Mouse (Mus musculus) lung, postnatal 14 days (tissue): ENCODE data around the gene Cpne5.
"Not testable (repeated sequence)": the region's sequence is repeated elsewhere in the genome, so short reads cannot be mapped to it uniquely, and the experiment has no call there.

Experiments
- DNase-seq: peaks from one replicate; pipeline ENCODE4 v3.0.0; 2021

Gene Cpne5

GRCm38 (mm10) chr17:29237772-29238420 lies at the start of gene Cpne5:
Cpne5 (minus strand) TSS chr17:29238167.
- DNase-seq: no peak

- no peak for DNase-seq
Measured at GRCm38 (mm10) chr17:29282216-29282952, 44.4 kb upstream of the Cpne5 start.

GRCm38 (mm10) chr17:29281541-29281940 lies 43.6 kb upstream of the Cpne5 start:
- DNase-seq: no peak

GRCm38 (mm10) chr17:29280422-29280821 lies 42.5 kb upstream of the Cpne5 start:
- DNase-seq: no peak

GRCm38 (mm10) chr17:29273889-29274288 lies 35.9 kb upstream of the Cpne5 start:
- DNase-seq: no peak

GRCm38 (mm10) chr17:29273156-29273555 lies 35.2 kb upstream of the Cpne5 start:
- no peak for DNase-seq

- DNase-seq: no peak
Measured at GRCm38 (mm10) chr17:29270148-29270698, 32.3 kb upstream of the Cpne5 start.

GRCm38 (mm10) chr17:29269349-29269706 lies 31.4 kb upstream of the Cpne5 start:
- no peak for DNase-seq

- DNase-seq: peak; percentile 96
Measured at GRCm38 (mm10) chr17:29268682-29269348, 30.8 kb upstream of the Cpne5 start, which contains the start of gene BC004004. BC004004 (plus strand) TSS chr17:29268788.

GRCm38 (mm10) chr17:29267931-29268681 lies 30.1 kb upstream of the Cpne5 start:
- DNase-seq: no peak

GRCm38 (mm10) chr17:29267040-29267439 lies 29.1 kb upstream of the Cpne5 start:
- DNase-seq: not testable (repeated sequence)

GRCm38 (mm10) chr17:29264760-29265159 lies 26.8 kb upstream of the Cpne5 start:
- DNase-seq: no peak

GRCm38 (mm10) chr17:29263840-29264633 lies 26.1 kb upstream of the Cpne5 start, which contains the start of gene Ppil1:
Ppil1 (minus strand) TSS chr17:29264186.
- peak; percentile 83 for DNase-seq

GRCm38 (mm10) chr17:29263417-29263816 lies 25.4 kb upstream of the Cpne5 start:
- DNase-seq: no peak

GRCm38 (mm10) chr17:29262259-29262649 lies 24.3 kb upstream of the Cpne5 start:
- no peak for DNase-seq

- DNase-seq: no peak
Measured at GRCm38 (mm10) chr17:29261603-29262258, 23.8 kb upstream of the Cpne5 start.

GRCm38 (mm10) chr17:29260501-29260900 lies 22.5 kb upstream of the Cpne5 start:
- no peak for DNase-seq

GRCm38 (mm10) chr17:29259489-29259888 lies 21.5 kb upstream of the Cpne5 start:
- DNase-seq: peak; percentile 86

GRCm38 (mm10) chr17:29258921-29259320 lies 21.0 kb upstream of the Cpne5 start:
- DNase-seq: no peak

- no peak for DNase-seq
Measured at GRCm38 (mm10) chr17:29258025-29258558, 20.1 kb upstream of the Cpne5 start.

- DNase-seq: no peak
Measured at GRCm38 (mm10) chr17:29257001-29257511, 19.1 kb upstream of the Cpne5 start.
